Mouse (Mus musculus) embryonic fibroblast, embryonic 13.5 days (primary cell): ENCODE data around the gene Gm3854. TPM values are rescaled to one million over a fixed set of nuclear protein-coding genes. Genes with fewer than 3 reads are reported as not detected.
"Not testable (repeated sequence)": the region's sequence is repeated elsewhere in the genome, so short reads cannot be mapped to it uniquely, and the experiment has no call there.

Source experiments
- H3K27ac ChIP-seq: 2 replicates; pipeline ENCODE4 v1.5.1; 2012; ENCODE audit warnings: low read length, control low read depth, inconsistent platforms; ENCODE audit not compliant: insufficient read depth
- H3K4me1 ChIP-seq: 2 replicates; pipeline ENCODE4 v1.6.1; 2011; ENCODE audit warnings: low read length; ENCODE audit not compliant: control insufficient read depth, insufficient read depth
- H3K4me3 ChIP-seq: 2 replicates; pipeline ENCODE4 v1.5.1; 2011; ENCODE audit warnings: mild to moderate bottlenecking, control low read depth, low read length; ENCODE audit not compliant: insufficient read depth
- CTCF ChIP-seq: IDR thresholded peaks from 2 replicates; pipeline ENCODE4 v1.5.1; 2011; ENCODE audit warnings: mild to moderate bottlenecking, control low read depth, low read length, moderate library complexity, borderline replicate concordance; ENCODE audit not compliant: insufficient read depth
- POLR2A ChIP-seq: IDR thresholded peaks from 2 replicates; pipeline ENCODE4 v1.6.1; 2011; ENCODE audit warnings: low read depth, mild to moderate bottlenecking, control low read depth, low read length, moderate library complexity
- polyA plus RNA-seq: library from polyadenylated mRNA; stranded (reverse); fragments of >200 nt; gene quantifications from 2 replicates; pipeline ENCODE4 v1.2.4, GENCODE M21; 2011; ENCODE audit warnings: low read depth; ENCODE audit not compliant: missing spikeins, insufficient read length

Gene Gm3854
- 0.82 and 1.4 TPM in 2 replicates for polyA plus RNA-seq

DNA sequence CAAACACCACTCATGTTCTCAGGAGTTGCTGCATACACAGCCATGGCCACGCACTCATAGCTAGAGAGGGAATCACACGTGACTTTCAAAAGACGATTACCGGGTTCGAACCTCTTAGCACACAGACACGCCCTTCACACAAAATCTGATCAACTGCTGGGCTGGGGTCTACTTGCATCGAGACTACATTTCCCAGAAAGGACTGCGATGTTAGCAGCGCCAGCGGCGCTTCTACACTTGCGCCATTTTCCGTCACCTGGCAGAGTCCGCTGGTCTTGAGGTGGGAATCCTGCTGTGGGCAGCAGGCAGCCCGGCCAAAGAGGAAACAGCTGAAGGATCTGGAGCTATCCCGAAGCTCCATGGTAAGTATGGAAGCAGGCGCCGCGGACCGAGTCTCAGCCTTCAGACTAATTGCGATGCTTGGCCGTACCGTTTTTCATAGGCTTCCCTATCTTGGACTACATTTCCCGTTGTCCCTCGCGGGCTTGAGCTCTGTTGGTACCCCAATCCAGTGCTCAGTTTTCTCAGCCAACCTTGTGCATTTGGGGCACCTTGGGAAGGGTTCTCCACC is at the start of gene Gm3854:
Gm3854 (plus strand) TSS at position 259 of the 571 bp plus-strand sequence.
- TF ChIP-seq POLR2A (no peak), CTCF (no peak)
- Histone ChIP-seq H3K27ac (no peak within 1 kb of the TSS), H3K4me1 (no peaks in the 10 kb centered on the region), H3K4me3 (peak within 1 kb of the TSS; percentile 66)

DNA sequence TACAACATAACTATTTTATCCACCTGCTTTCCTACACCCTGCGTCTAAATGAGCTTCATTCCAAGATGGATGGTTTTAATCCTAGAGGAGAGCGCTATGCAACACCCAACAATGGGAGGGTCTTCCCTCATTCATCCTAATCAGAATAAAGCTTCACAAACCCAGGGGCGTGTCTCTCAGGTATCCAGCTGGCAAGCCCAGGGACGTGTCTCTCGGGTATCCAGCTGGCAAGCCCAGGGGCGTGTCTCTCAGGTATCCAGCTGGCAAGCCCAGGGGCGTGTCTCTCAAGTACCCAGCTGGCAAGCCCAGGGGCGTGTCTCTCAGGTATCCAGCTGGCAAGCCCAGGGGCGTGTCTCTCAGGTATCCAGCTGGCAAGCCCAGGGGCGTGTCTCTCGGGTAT is 42.8 kb upstream of the Gm3854 start:
- not testable (repeated sequence) for H3K27ac ChIP-seq, H3K4me3 ChIP-seq, H3K4me1 ChIP-seq

DNA sequence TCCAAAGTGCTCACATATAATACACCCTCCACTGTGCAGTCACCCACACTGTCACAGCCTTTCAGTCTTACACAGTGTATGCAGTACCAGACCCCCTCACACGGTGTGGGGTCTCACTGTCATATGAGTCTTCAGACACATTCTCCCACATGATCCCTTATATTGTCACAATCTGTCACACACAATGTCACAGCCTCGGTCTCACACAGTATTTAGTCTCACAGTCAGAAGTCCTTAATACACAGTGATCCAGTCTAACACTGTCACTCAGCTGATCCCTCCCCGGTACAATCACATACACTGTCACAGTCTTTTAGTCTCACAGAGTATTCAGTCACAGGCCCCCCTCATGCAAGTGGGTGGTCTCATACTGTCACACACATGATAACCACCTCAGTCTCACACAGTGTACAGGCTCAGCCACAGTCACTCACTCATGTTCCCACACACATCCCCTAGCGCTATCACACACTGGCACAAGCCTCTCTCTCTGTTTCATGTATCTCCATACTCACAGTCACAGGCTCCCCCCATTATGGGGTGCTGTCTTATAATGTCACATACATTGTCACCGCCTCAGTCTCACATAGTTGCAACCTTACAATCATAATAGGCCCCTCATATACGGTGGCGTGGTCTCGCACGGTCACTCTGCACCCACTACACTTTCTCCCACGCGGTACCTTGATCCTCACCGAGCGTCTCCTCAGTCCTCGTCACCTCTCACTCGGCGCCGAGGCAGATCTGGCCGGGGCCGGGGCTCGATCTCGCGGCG is 12.9 kb upstream of the Gm3854 start:
- Histone ChIP-seq H3K27ac (no peak overlapping the region), H3K4me1 (no peaks in the 10 kb centered on the region), H3K4me3 (peak overlapping the region; percentile 82)
- TF ChIP-seq CTCF (no peak), POLR2A (no peak)

GRCm38 (mm10) chr7:6331233-6331956 is 12.2 kb upstream of the Gm3854 start, which contains the start of gene Zfp583:
TSS of gene Zfp583 (minus strand) at chr7:6331285.
- Histone ChIP-seq H3K4me3 (peak within 1 kb of the TSS; percentile 82), H3K4me1 (no peaks in the 10 kb centered on the region), H3K27ac (peak within 1 kb of the TSS; percentile 60)
- no peak for TF ChIP-seq CTCF
- peak; percentile 49 for TF ChIP-seq POLR2A

GRCm38 (mm10) chr7:6339865-6340264 is 3.7 kb upstream of the Gm3854 start:
- Histone ChIP-seq H3K4me3 (no peak overlapping the region), H3K4me1 (no peaks in the 10 kb centered on the region), H3K27ac (no peak overlapping the region)
- no peak for TF ChIP-seq CTCF
- no peak for TF ChIP-seq POLR2A

DNA sequence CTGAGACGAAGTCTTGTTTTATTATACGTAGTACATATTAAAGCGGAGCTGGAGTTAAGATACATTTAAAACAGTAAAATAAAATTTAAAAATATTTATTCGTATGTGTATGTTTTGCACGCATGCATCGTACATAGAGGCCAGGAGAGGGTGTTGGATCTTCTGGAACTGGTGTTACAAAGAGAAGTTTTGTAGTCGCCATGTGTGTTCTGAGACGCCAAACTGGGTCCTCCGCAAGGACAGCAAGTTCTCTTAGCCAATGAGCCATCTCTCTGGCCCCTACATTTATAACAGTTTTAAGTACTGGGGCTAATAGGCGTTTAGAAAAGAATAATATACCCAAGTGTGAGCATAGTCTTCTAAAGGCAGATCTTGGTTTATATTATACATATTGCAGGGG is 565 bp downstream of the Gm3854 start:
- peak overlapping the region; percentile 66; the same call in 1 of the 2 replicates for H3K4me3 ChIP-seq
- no peaks in the 10 kb centered on the region for H3K4me1 ChIP-seq
- TF ChIP-seq CTCF (no peak), POLR2A (no peak)
- no peak overlapping the region for H3K27ac ChIP-seq

- no peak overlapping the region for H3K4me3 ChIP-seq
- H3K4me1 ChIP-seq, result no peaks in the 10 kb centered on the region
- TF ChIP-seq CTCF, result no peak
- H3K27ac ChIP-seq, result no peak overlapping the region
Measured at GRCm38 (mm10) chr7:6358121-6358520, 14.6 kb downstream of the Gm3854 start.

DNA sequence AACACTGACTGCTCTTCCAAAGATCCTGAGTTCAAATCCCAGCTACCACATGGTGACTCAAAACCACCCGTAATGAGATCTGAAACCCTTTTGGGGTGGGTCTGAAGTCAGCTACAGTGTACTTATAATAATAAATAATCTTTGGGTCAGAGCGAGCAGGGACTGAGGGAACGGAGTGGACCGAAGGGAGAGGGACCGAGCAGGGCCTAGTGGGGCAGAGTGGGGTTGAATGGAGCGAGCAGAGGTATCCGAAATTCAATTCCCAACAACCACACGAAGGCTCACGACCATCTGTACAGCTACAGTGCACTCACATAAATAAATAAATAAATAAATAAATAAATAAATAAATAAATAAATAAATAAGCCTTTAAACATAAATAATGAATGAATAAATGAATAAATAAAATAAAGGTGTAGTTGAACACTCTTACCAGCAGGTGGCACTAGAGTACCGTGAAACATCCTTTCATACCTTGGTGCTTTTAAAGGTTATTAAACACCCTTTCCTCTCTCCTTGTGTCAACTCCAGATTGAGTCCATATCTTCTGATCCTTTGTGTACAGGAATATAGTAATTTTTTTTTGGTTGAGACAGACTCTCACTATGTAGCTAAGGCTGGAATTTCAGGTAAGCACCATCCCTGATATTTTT is 15.5 kb downstream of the Gm3854 start:
- Histone ChIP-seq H3K4me1 (no peaks in the 10 kb centered on the region), H3K27ac (no peak overlapping the region), H3K4me3 (no peak overlapping the region)
- TF ChIP-seq POLR2A, result no peak
- TF ChIP-seq CTCF, result no peak

- Histone ChIP-seq H3K4me3 (no peak overlapping the region), H3K4me1 (no peaks in the 10 kb centered on the region), H3K27ac (no peak overlapping the region)
- no peak for TF ChIP-seq POLR2A
- TF ChIP-seq CTCF, result no peak
Measured at GRCm38 (mm10) chr7:6360477-6361060, 17.0 kb downstream of the Gm3854 start.
